Mouse (Mus musculus): ENCODE measurements around the gene Rexo5.

GRCm38 (mm10) chr7:119789024-119789423, 4.8 kb upstream of the Rexo5 start:
- TF ChIP-seq CTCF (IDR thresholded peaks at IDR 0.05; ENCODE audit: borderline replicate concordance, extremely low read depth, insufficient read depth, insufficient read length) (no peak), POLR2A (IDR thresholded peaks at IDR 0.05; ENCODE audit: borderline replicate concordance, extremely low read depth, insufficient read depth, insufficient read length, poor library complexity, severe bottlenecking) (no peak)
